Mouse (Mus musculus) stomach, postnatal 0 days (tissue): Measurements from ENCODE around the gene Ran. TPM values are rescaled to one million over a fixed set of nuclear protein-coding genes. Genes with fewer than 3 reads are reported as not detected.
A peak's percentile ranks its signal among the peaks of the same experiment; 100 is the strongest.

Experiments used
- ATAC-seq: fragments of 200-750 bp; cut with Nextera tagmentation; 2 replicates; pipeline ENCODE4 v1.8.0; 2017; ENCODE audit not compliant: low FRiP score, low TSS enrichment
- DNase-seq: peaks from one replicate; pipeline ENCODE4 v3.0.0-alpha.2; 2016; ENCODE audit warnings: low spot score
- H3K27ac ChIP-seq: fragments of 300-500 bp; sonication (generic); replicated peaks from 2 replicates; pipeline ENCODE4 v1.5.1; 2014; ENCODE audit warnings: mild to moderate bottlenecking, control low read depth
- H3K27me3 ChIP-seq: fragments of 300-500 bp; sonication (generic); 2 replicates; pipeline ENCODE4 v1.6.1; 2014; ENCODE audit warnings: low read length; ENCODE audit not compliant: control insufficient read depth, insufficient read depth
- H3K36me3 ChIP-seq: fragments of 300-500 bp; sonication (generic); 2 replicates; pipeline ENCODE4 v1.6.1; 2014; ENCODE audit warnings: low read length, mixed read lengths; ENCODE audit not compliant: control insufficient read depth, insufficient read depth
- H3K4me1 ChIP-seq: fragments of 300-500 bp; sonication (generic); replicated peaks from 2 replicates; pipeline ENCODE4 v1.6.1; 2014; ENCODE audit warnings: antibody characterized with exemption; ENCODE audit not compliant: control insufficient read depth, insufficient read depth
- H3K4me2 ChIP-seq: fragments of 300-500 bp; sonication (generic); replicated peaks from 2 replicates; pipeline ENCODE4 v1.6.1; 2014; ENCODE audit warnings: low read depth, mild to moderate bottlenecking, control low read depth, moderate library complexity
- H3K4me3 ChIP-seq: fragments of 300-500 bp; sonication (generic); 2 replicates; pipeline ENCODE4 v1.5.1; 2014; ENCODE audit warnings: low read depth, low read length, control low read depth
- H3K9ac ChIP-seq: fragments of 300-500 bp; sonication (generic); 2 replicates; pipeline ENCODE4 v1.6.1; 2014; ENCODE audit warnings: mild to moderate bottlenecking, low read length, control low read depth, mixed read lengths
- H3K9me3 ChIP-seq: fragments of 300-500 bp; sonication (generic); 2 replicates; pipeline ENCODE4 v1.6.1; 2016; ENCODE audit warnings: low read length; ENCODE audit not compliant: control insufficient read depth
- CTCF ChIP-seq: IDR thresholded peaks from 2 replicates; pipeline ENCODE4 v1.5.1; 2016; ENCODE audit warnings: antibody characterized with exemption, low read depth, mild to moderate bottlenecking, moderate library complexity
- EP300 ChIP-seq: optimal IDR thresholded peaks from 2 replicates; pipeline ENCODE3; 2016; ENCODE audit warnings: antibody characterized with exemption
- WGBS: fragments of 180-500 bp; shearing (Covaris S2); extraction: QIAGEN DNeasy Blood & Tissue Kit; methylation state at CpG from one replicate; pipeline ENCODE4 v1.1.7; 2014; 5-methylcytosine and 5-hydroxymethylcytosine counted together
- polyA plus RNA-seq: library from polyadenylated mRNA; unstranded; fragments of >200 nt; fragmentation: Nextera tagmentation; extraction: Ambion mirVana; gene quantifications from 2 replicates; pipeline ENCODE4 v1.2.1, GENCODE M21; 2015

Ran gene
- polyA plus RNA-seq, 1 experiment from 2014 or later: 257 TPM

- peaks cover 3% of the 10 kb centered on the region; the same call in 1 of the 2 replicates for H3K4me1 ChIP-seq
- 0 out of 2 replicates have a peak, but pooled peaks cover 3% of the 10 kb centered on the region for H3K36me3 ChIP-seq
- TF ChIP-seq CTCF: no peak
- no peak for TF ChIP-seq EP300
- no peaks in the 10 kb centered on the region for H3K27me3 ChIP-seq
- H3K4me2 ChIP-seq: peak within 1 kb of the TSS; percentile 76
- H3K27ac ChIP-seq: peak within 1 kb of the TSS; percentile 63
- no peaks in the 10 kb centered on the region for H3K9me3 ChIP-seq
- peak within 1 kb of the TSS; percentile 73 for H3K9ac ChIP-seq
- peak; percentile 89 for DNase-seq
- peak within 1 kb of the TSS; percentile 68 for H3K4me3 ChIP-seq
- peak; percentile 93 for ATAC-seq
- under 1% methylated on average over 37 of the region's 39 CpGs for WGBS
Measured at GRCm38 (mm10) chr5:129008412-129008826, 11.4 kb upstream of the Ran start, which contains the start of gene Stx2. TSS of gene Stx2 (minus strand) at chr5:129008574.

- WGBS: 77% methylated on average over 3 of the region's 3 CpGs
- H3K27me3 ChIP-seq: no peaks in the 10 kb centered on the region
- TF ChIP-seq EP300: no peak
- no peak for TF ChIP-seq CTCF
Measured at GRCm38 (mm10) chr5:129009577-129009976, 10.3 kb upstream of the Ran start.

DNA sequence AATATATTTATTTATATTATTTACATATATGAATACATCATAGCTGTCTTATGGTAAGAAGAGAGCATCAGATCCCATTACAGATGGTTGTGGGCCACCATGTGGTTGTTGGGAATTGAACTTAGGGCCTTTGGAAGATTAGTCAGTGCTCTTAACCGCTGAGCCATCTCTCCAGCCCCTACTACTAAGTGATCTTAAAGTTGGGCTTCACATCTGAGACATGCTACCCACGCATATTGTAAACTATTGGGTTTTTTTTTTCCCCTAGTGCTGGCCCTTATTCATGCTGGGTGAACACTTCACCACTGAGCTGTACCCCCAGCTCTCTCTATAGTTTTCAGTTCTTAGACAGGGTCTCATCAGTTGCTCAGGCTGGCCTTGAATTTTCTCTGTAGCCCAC is 8.9 kb upstream of the Ran start:
- no peak for TF ChIP-seq CTCF
- peaks cover 3% of the 10 kb centered on the region; the same call in 1 of the 2 replicates for H3K4me1 ChIP-seq
- no peak overlapping the region for H3K4me3 ChIP-seq
- H3K4me2 ChIP-seq: no peak overlapping the region
- DNase-seq (no peak), ATAC-seq (no peak)
- no peaks in the 10 kb centered on the region for H3K27me3 ChIP-seq
- no peak overlapping the region for H3K9ac ChIP-seq
- no peaks in the 10 kb centered on the region for H3K9me3 ChIP-seq
- no peak overlapping the region for H3K27ac ChIP-seq
- H3K36me3 ChIP-seq: no peaks in the 10 kb centered on the region
- WGBS: 65% methylated on average over 2 of the region's 2 CpGs

More at GRCm38 (mm10) chr5:129009577-129009976, 10.3 kb upstream of the Ran start:
- ATAC-seq: no peak
- H3K4me3 ChIP-seq: no peak overlapping the region
- H3K4me2 ChIP-seq: no peak overlapping the region
- H3K4me1 ChIP-seq: peaks cover 3% of the 10 kb centered on the region; the same call in 1 of the 2 replicates
- no peak for DNase-seq
- H3K9ac ChIP-seq: no peak overlapping the region
- no peak overlapping the region for H3K27ac ChIP-seq
- 0 out of 2 replicates have a peak, but pooled peaks cover 3% of the 10 kb centered on the region for H3K36me3 ChIP-seq
- no peaks in the 10 kb centered on the region for H3K9me3 ChIP-seq

DNA sequence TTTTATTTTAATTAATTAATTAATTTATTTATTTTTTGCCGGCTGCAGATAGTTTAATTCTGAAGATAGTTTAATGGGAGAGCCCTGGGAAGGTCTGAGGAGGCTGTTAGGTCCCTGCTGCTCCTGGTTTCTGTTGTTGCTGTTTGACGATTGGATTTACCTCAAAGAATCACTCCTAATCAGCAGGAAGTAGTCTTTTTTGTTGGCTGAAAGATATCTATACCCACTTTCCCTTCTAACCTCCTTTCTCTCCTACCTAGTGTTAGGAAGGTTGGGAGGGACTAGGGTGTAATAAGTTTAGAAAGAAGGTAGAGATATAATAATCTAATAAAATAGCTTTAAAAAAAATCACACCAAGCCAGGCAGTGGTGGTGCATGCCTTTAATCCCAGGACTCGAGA is 4.8 kb upstream of the Ran start:
- 79% methylated on average over 3 of the region's 3 CpGs for WGBS
- Histone ChIP-seq H3K4me2 (no peak overlapping the region), H3K27me3 (no peaks in the 10 kb centered on the region), H3K36me3 (no peaks in the 10 kb centered on the region), H3K9me3 (no peaks in the 10 kb centered on the region), H3K4me3 (no peak overlapping the region), H3K9ac (no peak overlapping the region), H3K27ac (no peak overlapping the region), H3K4me1 (no peaks in the 10 kb centered on the region)
- DNase-seq (no peak), ATAC-seq (no peak)
- TF ChIP-seq EP300 (no peak), CTCF (no peak)

GRCm38 (mm10) chr5:129015540-129015939 is 4.3 kb upstream of the Ran start:
- H3K27ac ChIP-seq: no peak overlapping the region
- TF ChIP-seq CTCF (no peak), EP300 (no peak)
- no peak overlapping the region for H3K4me2 ChIP-seq
- H3K36me3 ChIP-seq: no peaks in the 10 kb centered on the region
- DNase-seq (no peak), ATAC-seq (no peak)
- WGBS: 82% methylated on average over 5 of the region's 5 CpGs
- H3K4me3 ChIP-seq: no peak overlapping the region
- no peaks in the 10 kb centered on the region for H3K27me3 ChIP-seq
- no peaks in the 10 kb centered on the region for H3K4me1 ChIP-seq
- H3K9me3 ChIP-seq: no peaks in the 10 kb centered on the region
- H3K9ac ChIP-seq: no peak overlapping the region

DNA sequence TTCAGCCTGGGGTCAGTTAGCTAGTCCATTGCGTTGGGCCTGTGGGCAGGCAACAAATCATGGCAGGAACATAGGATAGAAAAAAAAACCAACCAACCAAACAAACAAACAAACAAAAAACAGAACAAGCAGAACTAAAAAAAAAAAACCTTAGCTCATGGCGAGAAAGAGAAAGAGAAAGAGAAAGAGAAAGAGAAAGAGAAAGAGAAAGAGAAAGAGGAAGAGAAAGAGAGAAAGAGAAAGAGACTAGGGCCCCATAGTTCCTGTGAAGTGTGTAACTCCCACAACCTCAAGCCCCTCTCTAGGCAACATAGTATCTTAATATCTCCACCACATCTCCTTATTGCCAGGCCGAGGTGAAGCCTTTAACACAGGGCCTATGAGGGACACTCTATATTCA is 3.5 kb upstream of the Ran start:
- Histone ChIP-seq H3K36me3 (no peaks in the 10 kb centered on the region), H3K4me1 (no peaks in the 10 kb centered on the region), H3K4me2 (no peak overlapping the region), H3K27me3 (no peaks in the 10 kb centered on the region), H3K27ac (no peak overlapping the region), H3K4me3 (no peak overlapping the region), H3K9me3 (no peaks in the 10 kb centered on the region), H3K9ac (no peak overlapping the region)
- WGBS: 84% methylated on average over 3 of the region's 3 CpGs
- DNase-seq (no peak), ATAC-seq (no peak)
- TF ChIP-seq EP300 (no peak), CTCF (no peak)
